Mouse (Mus musculus): ENCODE results near the gene Ifnl2. TPM values are rescaled to one million over a fixed set of nuclear protein-coding genes. Genes with fewer than 3 reads are reported as not detected.
"Not testable (repeated sequence)": the region's sequence is repeated elsewhere in the genome, so short reads cannot be mapped to it uniquely, and the experiment has no call there.

Ifnl2 gene
- total RNA-seq, 2 experiments from 2014 or later, result not detected

DNA sequence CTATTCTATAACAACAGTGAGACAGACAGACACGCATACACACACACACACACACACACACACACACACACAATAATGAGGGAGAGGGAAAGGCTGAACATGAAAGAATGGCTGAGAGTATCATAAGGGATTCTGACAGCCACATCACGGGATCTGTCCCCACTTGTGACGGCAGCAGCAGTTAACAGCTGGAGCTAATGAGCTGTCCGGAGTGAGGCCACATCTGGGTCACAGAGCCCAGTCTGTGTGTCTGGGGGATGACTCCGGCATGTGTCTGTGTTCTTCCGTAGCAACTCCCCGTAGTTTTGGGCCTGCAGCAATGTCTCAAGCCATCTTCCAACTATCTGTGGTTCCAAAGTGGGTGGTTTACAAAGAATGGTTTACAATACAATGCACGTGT lies 21.8 kb upstream of the Ifnl2 start:
- no peak for TF ChIP-seq CTCF (IDR thresholded peaks at IDR 0.05)
- intact Hi-C loops (cut with DNase I), result no loop called here

DNA sequence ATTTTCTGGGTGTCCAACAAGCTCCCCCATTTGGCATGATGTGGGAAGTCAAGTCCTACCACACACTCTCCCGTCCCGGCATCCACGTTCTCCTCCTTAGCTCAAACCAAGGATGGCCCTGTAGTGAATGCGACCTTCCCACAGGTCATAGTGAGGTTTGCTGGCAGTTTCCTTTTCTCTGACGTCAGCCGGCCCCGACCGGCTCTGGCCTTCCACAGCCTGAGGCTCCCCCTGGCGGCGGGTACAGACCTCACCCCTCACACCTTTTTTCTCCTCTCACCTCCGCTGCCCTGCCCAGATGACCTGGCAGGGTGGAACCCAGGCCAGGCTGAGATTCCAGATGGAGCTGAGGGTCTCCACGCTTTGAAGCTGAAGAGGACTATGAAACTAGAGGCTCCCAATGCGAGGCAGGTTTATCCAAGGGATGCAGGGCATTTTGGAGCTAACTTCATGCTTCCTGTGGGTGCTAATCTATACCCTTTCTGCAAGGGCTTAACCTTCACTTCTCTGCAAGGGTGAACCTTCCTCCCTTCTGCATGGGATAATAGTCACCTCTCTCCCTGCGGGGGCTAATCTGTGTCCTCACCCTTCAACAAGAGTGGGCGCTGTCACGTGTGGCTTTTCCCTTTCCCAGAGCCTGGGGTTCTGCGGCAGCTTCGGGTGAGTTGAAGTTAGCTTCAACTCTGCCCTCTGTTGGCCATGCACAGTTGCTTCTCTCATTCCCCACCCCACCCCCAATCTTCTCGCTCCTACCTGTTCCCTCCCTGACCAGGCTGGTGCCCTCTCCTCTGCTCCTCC lies 17.9 kb upstream of the Ifnl2 start:
- Histone ChIP-seq H3K4me3 (no peak overlapping the region), H3K27ac (no peak overlapping the region)
- peak; percentile 90 for TF ChIP-seq CTCF (IDR thresholded peaks at IDR 0.05)
- intact Hi-C loops (cut with DNase I), result loop anchor here (2.0 kb wide), 1 partner anchor 81 kb away; no protein-coding TSS in a partner anchor
- DNase-seq, result peak; percentile 89

More for the DNA sequence above, 21.8 kb upstream of the Ifnl2 start:
- H3K4me3 ChIP-seq, result no peak overlapping the region
- DNase-seq, result no peak
- H3K27ac ChIP-seq, result no peak overlapping the region

DNA sequence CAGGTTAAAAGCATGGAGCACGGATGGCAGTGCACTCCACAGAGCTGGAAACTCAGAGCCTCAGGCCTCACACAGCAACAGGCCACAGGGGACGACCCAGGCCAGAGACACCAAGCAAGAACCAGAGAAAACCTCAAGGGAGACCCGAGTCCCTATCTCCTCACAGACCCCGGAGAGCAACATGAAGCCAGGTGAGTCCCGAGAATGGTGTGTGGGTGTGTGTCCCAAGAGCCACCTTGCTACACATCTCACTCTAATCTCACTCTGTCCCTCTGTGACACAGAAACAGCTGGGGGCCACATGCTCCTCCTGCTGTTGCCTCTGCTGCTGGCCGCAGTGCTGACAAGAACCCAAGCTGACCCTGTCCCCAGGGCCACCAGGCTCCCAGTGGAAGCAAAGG lies 12.3 kb upstream of the Ifnl2 start, which contains the start of gene Ifnl3:
Ifnl3 (plus strand) TSS at position 301 of the 400 bp plus-strand sequence.
- H3K27ac ChIP-seq, result not testable (repeated sequence)

DNA sequence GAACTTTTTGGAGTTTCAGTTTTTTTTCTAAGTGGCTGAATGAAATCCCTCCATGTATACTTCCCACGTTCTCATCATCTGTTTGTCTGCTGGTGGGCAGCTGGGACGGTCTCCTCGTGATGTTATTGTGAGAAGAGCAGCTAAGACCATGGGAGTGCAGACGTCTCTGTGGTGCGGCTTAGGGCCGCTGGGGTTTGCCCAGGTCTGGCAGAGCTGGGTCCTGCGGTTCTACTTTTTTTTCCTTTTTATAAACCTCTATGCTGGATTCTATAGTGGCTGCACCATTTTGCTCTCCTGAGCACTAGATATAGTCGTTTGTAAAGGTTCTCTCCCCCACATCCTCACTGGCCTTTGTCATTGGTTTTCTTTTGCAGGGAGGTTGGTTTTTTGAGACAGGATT lies 1.2 kb upstream of the Ifnl2 start:
- no peak for TF ChIP-seq CTCF (IDR thresholded peaks at IDR 0.05)
- no peak overlapping the region for H3K4me3 ChIP-seq
- intact Hi-C loops (cut with DNase I), result no loop called here
- H3K27ac ChIP-seq, result no peak overlapping the region
- DNase-seq, result no peak

More for the DNA sequence above, 12.3 kb upstream of the Ifnl2 start, which contains the start of gene Ifnl3:
- intact Hi-C loops (cut with DNase I); DNase-seq; H3K4me3 ChIP-seq: not testable (repeated sequence)

DNA sequence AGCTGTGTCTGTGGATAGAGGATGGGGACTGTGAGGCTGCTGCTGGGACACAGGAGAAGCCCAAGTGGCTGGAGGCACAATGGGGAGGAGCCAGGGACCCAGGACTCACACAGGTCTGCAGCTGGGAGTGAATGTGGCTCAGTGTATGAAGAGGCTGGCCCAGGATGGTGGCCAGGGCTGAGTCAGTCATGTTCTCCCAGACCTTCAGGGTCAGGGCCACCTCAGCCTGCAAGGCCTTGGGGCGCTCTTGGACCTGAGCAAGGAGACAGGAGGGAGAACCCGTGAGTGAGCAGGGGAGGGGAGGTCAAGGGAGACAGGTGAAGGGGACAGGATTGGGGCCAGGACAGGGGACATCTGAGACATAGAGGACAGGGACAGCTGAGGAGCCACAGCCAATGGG lies 1.1 kb downstream of the Ifnl2 start:
- DNase-seq; intact Hi-C loops (cut with DNase I); H3K4me3 ChIP-seq; H3K27ac ChIP-seq: not testable (repeated sequence)

DNA sequence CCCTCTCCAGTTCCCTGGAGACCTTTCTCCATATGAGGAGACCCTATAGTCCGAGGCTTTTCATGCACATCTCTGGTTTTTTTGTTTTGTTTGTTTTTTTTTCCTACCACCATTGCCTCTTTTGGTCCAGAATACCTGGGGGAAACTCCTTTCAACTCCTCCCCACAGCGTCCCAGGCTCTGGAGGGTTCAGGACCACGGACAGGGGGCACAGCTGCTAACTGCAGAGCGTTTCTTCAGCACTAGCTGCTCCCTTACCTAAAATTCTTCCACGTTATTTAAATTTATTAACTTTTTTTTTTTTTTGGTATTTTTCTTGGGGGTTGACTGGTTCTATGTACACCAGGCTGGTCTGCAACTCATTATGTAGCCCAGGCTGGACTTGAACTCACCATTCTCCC lies 4.7 kb downstream of the Ifnl2 start:
- no peak overlapping the region for H3K27ac ChIP-seq
- DNase-seq, result no peak
- H3K4me3 ChIP-seq, result no peak overlapping the region
- no peak for TF ChIP-seq CTCF (IDR thresholded peaks at IDR 0.05)
- intact Hi-C loops (cut with DNase I), result no loop called here

DNA sequence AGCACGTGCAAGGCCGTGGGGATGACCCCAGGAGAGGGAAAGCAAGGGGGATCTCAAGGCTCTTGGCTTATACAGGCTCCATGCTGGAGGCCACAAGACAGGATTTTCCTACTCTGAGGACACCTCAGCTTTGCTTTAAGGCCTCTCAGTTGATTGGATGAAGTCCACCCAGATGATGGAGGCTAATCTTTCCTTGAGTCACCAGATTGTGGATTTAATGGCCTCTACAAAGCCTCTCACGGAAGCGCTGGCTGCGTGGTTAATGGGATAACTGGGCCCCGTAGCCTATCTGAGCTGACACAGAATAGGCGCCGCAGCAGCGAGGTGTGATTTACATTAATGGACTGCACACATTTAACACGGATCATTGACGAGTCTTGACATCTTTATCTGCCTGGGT lies 14.8 kb downstream of the Ifnl2 start:
- DNase-seq, result no peak
- no peak overlapping the region for H3K4me3 ChIP-seq
- intact Hi-C loops (cut with DNase I), result no loop called here
- no peak overlapping the region for H3K27ac ChIP-seq
- TF ChIP-seq CTCF (IDR thresholded peaks at IDR 0.05), result no peak

DNA sequence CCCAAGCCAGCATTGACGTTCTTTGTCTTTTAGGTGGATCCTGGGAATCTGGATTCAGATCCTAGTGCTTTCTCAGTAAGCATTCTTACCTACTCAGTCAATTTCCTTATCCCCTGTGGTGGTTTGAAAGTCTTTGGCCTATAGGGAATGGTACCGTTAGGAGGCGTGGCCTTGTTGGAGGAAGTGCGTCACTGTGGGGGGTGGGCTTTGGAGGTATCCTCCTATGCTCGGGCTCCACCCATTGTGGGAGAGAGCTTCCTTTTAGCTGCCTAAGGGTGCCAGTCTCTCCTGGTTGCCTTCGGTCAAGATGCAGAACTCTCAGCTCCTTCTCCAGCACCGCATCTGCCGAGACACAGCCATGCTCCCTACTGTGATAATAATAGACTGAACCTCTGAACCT lies 17.9 kb downstream of the Ifnl2 start:
- no peak for DNase-seq
- Histone ChIP-seq H3K4me3 (no peak overlapping the region), H3K27ac (no peak overlapping the region)
- intact Hi-C loops (cut with DNase I), result loop anchor here (5.0 kb wide), 1 partner anchor 110 kb away; no protein-coding TSS in a partner anchor
- TF ChIP-seq CTCF (IDR thresholded peaks at IDR 0.05), result no peak

DNA sequence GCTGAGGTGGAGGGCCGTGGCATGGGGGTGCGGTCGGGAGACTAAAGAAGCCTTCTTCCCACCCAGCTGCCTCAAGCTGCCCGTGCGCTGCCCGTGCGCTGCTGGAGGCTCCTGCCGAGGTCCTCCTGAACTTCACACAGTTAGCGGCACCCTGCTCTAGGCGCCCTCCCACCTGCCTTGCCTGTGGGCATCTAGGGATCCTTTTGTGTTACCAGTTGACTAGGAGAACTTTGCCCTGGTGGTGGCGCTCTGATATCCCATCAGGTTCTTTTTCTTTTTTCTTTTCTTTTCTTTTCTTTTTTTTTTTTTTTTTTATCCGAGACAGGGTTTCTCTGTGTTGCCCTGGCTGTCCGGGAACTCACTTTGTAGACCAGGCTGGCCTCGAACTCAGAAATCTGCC lies 19.4 kb downstream of the Ifnl2 start:
- intact Hi-C loops (cut with DNase I), result loop anchor here (5.0 kb wide), 1 partner anchor 111 kb away; no protein-coding TSS in a partner anchor
- TF ChIP-seq CTCF (IDR thresholded peaks at IDR 0.05), result no peak
- Histone ChIP-seq H3K4me3 (no peak overlapping the region), H3K27ac (no peak overlapping the region)
- DNase-seq, result no peak

DNA sequence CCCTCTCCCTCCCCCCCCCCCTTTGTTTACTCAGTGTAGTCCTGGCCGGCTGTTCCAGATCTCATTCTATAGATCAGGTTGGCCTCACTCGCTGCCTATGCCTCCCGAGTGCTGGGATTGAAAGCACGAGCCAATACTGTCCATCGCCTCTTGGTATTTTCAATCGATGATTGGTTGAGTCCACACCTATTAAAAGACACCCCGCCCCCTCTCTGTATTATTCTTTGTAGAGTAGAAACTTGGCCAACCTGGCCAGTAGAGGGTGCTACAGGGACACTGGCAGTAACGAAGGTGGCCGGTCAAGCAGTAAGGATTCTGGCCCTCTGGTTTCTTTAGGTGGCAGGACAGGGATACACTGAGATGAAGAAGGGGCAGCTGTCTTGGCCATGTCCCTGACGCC lies 19.8 kb downstream of the Ifnl2 start:
- intact Hi-C loops (cut with DNase I), result loop anchor here (5.0 kb wide), 1 partner anchor 112 kb away; no protein-coding TSS in a partner anchor
- peak; percentile 57 for DNase-seq
- peak; percentile 67 for TF ChIP-seq CTCF (IDR thresholded peaks at IDR 0.05)

DNA sequence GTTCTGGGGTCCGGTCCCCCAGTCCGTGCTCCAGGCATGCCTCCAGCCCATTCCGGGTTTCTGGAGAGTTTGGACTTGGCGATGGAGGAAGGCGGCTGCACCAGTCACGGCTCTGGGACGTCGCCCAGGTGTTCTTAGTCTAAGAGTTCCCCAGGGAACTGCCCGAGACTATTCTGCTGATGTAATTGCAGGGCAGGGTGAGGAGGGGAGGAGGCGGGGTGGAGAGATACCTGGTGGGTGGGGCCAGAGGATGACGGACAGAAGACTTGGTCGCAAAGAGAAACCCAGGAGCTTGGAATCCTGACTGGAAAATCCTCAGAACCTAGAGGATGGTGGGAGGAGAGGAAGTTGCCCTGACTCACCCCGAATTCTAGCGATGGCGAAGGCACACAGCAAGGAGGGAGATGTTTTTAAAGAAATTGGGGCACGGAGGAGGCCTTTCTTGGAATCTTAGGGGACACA lies 22.2 kb downstream of the Ifnl2 start:
- H3K4me3 ChIP-seq, result peak overlapping the region; percentile 6
- intact Hi-C loops (cut with DNase I), result loop anchor here (1.0 kb wide), 1 partner anchor 14 kb away; no protein-coding TSS in a partner anchor

More for the DNA sequence above, 19.8 kb downstream of the Ifnl2 start:
- H3K4me3 ChIP-seq, result no peak overlapping the region
- H3K27ac ChIP-seq, result no peak overlapping the region

DNA sequence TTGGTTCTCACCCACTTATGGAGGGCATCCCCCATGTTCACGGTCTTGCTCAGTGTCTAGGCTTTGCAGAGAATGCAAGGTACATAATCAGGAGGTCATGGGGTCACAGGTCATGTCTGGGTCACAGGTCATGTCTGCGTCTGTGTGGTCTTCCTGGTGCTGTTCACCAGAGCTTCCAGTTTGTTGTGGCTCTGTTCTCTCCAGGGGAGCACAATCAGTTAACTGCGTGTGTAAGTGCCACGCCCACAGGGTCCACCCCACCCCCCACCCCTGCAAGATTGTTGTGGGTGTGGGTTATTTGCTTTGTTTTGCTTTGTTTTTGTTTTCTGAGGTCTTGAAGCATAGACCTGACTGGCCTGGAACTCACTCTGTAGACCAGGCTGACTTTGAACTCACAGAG lies 26.1 kb downstream of the Ifnl2 start:
- DNase-seq, result no peak
- intact Hi-C loops (cut with DNase I), result no loop called here
- H3K27ac ChIP-seq, result no peak overlapping the region
- H3K4me3 ChIP-seq, result no peak overlapping the region
- TF ChIP-seq CTCF (IDR thresholded peaks at IDR 0.05), result no peak

More for the DNA sequence above, 22.2 kb downstream of the Ifnl2 start:
- no peak for TF ChIP-seq CTCF (IDR thresholded peaks at IDR 0.05)
- H3K27ac ChIP-seq, result no peak overlapping the region
- peak; percentile 24 for DNase-seq

DNA sequence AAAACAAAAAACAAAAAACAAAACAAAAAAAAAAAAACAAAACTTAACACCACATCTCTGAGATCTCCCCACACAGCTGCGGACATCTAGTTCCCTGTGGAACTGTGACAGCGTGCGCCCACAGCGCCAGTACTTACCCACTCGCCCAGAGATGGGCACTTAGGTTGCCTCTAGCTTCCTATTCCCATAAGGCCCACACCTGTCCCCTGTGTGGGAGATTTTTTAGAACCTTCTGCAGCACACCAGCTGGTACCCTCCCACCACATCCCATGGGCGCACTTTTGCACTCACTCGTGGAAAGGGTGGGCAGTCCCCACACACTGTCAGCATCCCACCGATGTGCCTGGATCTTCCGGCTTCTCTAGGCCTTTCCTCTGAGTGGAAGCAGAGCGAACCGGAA lies 27.4 kb downstream of the Ifnl2 start:
- no peak overlapping the region for H3K27ac ChIP-seq
- H3K4me3 ChIP-seq, result no peak overlapping the region
- intact Hi-C loops (cut with DNase I), result no loop called here
- DNase-seq, result no peak
- no peak for TF ChIP-seq CTCF (IDR thresholded peaks at IDR 0.05)
